Mouse (Mus musculus) embryonic fibroblast, embryonic 13.5 days (primary cell): Measurements from ENCODE around the gene Ank.

Source experiments
- CTCF ChIP-seq: IDR thresholded peaks from 2 replicates; pipeline ENCODE4 v1.5.1; 2011; ENCODE audit warnings: mild to moderate bottlenecking, control low read depth, low read length, moderate library complexity, borderline replicate concordance; ENCODE audit not compliant: insufficient read depth
- POLR2A ChIP-seq: IDR thresholded peaks from 2 replicates; pipeline ENCODE4 v1.6.1; 2011; ENCODE audit warnings: low read depth, mild to moderate bottlenecking, control low read depth, low read length, moderate library complexity

GRCm38 (mm10) chr15:27575932-27576331 is 109.5 kb downstream of the Ank start:
- TF ChIP-seq POLR2A (no peak), CTCF (no peak)
